Mouse (Mus musculus): Measurements from ENCODE around the gene Onecut3.

Gene Onecut3

GRCm38 (mm10) chr10:80494732-80495131 is at the start of gene Onecut3:
Gene Onecut3 (plus strand): TSS chr10:80494835.
- peak; percentile 48 for DNase-seq

- no peak for DNase-seq
These were observed 49.6 kb upstream of the Onecut3 start for GRCm38 (mm10) chr10:80445052-80445451.

DNA sequence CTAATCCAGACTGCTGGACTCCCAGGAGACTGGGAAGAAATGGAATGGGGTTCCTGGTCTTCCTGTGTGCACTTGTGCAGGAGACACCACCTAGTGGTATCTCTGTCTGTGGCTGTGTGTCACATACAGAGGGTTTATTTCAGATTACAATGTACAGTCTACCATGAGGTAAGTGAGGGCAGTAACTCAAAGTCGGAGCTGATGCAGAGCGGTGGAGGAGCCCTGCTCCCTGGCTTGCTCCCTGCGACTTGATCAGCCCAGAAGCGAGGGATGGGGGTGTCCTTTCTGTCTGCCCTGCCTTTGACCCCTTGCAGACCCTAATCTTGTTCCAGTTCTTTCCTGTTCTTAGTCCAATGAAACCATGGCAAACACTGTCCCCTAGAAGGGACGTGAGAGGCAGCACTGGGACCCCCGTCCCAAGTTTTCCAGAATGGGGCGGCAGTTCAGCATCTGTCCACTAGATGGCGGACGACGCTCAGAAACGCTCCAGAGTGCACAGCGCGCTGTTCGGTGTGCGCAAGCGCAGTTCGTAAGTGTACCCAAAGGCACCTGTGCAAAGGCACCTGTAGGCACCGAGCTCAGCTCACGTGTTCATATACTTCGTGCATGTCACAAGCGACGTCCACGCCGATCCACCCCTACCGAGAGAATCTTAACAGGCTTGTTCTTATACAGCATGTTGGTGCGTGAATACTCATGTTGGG is 48.6 kb upstream of the Onecut3 start:
- peak; percentile 83 for DNase-seq

GRCm38 (mm10) chr10:80450599-80450998 is 44.0 kb upstream of the Onecut3 start:
- DNase-seq: no peak

DNA sequence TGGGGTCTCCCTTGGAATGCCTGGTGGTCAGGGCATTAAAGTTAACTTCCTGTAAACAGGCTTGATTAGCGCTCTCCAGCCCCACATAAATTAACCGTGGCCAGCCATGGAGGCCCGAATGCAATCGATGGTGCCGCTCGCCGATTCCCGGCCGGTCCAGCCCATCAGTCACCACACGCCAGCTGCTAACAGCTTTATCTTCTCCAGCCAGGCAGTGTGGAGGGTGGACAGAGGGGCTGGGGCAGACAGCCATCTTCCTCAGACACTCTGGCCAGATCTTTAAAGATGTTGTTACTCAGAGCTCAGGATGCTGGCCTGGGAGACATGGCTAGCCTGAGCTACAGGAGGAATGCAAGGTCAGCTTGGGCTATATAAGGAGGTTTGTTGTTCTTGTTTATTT is 41.0 kb upstream of the Onecut3 start:
- DNase-seq: no peak

DNA sequence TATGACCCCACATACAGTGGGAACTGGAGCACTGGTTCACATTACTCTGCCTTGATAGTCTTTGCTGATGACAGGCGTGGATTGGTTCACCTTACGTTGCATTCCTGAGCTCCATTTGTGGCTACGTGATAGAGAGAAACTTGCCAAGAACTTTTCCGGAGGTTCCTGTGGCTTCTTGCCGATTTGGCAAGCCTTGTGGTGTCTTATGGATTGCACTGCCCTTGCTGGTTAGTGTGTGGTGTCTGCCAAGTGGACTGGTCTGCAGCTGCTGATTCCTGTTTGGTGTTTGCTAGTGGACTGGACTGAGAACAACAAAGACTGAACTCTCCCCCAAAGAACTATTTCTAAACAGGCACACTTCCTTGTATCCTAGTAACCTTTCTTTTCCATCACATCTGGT is 39.9 kb upstream of the Onecut3 start:
- no peak for DNase-seq

- DNase-seq: no peak
These were observed 38.9 kb upstream of the Onecut3 start for GRCm38 (mm10) chr10:80455697-80456096.

GRCm38 (mm10) chr10:80459236-80459635 is 35.4 kb upstream of the Onecut3 start:
- DNase-seq: no peak

DNA sequence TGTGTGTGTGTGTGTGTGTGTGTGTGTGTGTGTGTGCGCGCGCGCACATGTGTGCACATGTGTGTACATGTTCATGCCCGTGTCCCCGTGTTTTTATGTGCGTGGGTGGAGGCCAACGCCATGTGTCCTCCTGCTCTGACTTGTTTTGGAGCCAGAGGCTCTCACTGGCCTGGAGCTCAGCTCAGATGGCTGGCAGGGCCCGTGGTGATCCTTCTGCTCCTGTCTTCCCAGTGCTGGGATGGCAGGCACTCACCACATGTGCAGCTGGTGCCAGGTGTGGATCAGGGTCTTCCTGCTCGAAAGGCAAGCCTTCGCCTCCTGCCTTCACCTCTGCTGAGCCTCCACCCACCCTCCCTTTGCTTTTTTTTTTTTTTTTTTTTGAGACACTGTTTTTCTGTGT is 35.0 kb upstream of the Onecut3 start:
- DNase-seq: no peak

- DNase-seq: peak; percentile 72
These were observed 34.3 kb upstream of the Onecut3 start for GRCm38 (mm10) chr10:80460324-80460723.

DNA sequence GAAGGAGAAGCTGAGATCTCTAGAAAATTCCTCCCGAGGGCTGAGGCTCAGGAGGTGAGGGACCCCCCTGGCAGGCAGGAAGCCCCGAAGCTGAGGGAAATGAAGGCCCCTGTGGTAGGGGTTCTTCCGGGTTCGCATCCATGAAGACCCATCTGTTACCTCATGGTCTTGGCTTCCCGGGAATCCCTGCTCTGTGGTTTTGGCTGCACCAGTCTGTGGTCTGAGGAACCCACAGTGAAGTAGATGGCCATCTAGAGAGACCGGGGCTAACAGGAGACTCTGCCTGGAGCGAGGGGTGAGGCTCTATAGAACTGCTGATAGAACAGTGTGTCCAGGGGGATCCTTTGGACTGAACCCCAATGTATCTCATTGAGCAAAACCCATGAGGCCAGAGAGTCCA is 33.3 kb upstream of the Onecut3 start:
- DNase-seq: no peak

- DNase-seq: peak; percentile 61
These were observed 30.1 kb upstream of the Onecut3 start for GRCm38 (mm10) chr10:80464381-80465035.

DNA sequence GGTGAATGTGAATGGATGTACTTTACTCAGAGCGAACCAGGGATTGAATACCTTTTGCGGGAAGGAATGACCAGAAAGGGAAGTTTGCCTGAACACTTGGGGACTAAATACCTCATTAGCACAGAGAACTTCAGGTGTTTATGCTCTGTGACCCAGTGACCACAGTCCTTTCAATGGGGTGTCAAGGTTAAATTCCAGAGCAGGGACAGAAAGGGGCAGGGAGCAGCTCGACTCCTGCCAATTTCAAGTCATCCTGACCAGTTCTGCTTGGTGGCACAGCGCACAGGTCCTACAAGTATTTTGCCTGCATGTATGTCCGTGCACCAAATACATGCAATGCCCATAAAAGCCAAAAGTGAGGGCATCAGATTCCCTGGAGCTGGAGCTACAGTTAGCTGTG is 29.6 kb upstream of the Onecut3 start:
- DNase-seq: no peak

DNA sequence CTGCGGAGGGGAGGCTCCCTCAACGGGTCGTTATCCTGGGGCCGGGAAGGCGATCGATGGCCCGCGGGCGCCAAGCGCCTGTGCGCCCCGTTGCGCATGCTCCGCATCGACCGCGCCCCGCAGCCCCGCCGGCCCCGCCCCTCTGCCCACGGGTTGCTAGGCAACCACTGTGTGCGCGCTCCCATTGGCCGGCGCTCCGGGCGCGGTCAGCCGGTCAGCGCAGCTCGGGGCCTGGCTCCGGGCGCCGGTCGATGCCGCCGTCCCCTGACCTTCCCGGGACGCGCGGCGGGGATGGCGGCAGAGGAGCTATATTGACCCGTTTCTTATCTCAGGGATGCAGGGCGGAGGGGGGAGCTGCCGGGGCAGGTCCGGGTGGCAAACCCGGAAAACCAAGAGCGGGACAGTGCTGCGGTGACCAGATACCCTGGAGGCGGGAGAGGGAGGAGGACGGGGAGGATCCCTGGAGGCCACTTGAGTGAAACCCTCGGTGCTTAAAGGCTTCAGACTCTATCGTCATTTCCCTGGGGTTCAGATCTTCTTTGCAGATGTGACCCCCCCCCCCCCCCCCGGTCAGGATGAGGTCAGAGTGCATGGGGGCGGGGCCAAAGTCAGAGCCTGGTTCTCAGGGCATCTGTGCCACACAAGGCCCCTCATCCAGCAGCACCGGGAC is 19.2 kb upstream of the Onecut3 start:
- peak; percentile 88 for DNase-seq

DNA sequence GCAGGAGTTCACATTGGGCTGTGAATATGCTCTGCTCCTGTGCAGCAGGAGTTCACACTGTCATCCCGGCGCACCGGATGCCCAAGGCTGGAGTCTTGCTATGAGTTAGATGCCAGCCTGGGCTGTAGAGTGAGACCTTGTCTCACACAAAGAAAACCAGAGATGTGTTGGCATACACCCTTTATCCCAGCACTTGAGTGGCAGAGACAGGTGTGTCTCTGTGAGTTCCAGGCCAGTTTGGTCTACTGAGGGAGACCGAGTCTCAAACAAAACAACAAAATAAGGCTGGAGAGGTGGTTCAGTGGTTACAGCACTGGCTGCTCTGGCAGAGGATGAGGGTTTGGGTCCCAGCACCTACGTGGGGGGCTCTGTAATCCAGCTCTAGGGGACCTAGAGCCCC is 16.1 kb upstream of the Onecut3 start:
- no peak for DNase-seq

GRCm38 (mm10) chr10:80481002-80481401 is 13.6 kb upstream of the Onecut3 start:
- DNase-seq: no peak

DNA sequence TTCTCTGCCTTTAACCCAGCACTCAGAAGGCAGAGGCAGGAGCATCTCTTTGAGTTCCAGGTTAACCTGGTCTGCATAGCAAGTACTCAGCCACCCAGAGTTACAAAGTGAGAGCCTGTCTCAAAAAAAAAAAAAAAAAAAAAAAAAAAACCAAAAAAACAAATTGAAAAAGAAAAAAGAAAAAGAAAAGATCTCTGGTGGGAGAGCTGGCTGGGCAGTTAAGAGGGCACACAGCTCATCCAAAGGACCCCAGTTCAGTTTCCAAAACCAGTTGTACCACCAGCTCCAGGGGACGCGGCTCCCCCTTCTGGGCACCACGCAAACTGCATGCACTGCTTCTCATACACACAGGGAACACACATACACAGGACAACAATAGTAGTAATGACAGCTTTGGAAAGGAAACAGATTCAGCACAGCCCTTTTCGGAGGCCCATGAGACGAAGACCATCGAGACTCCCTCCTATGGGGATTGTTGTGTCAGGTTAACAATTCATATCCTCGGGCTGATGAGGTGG is 7.7 kb upstream of the Onecut3 start:
- DNase-seq: no peak

- peak; percentile 64 for DNase-seq
These were observed 4.6 kb upstream of the Onecut3 start for GRCm38 (mm10) chr10:80490051-80490450.

DNA sequence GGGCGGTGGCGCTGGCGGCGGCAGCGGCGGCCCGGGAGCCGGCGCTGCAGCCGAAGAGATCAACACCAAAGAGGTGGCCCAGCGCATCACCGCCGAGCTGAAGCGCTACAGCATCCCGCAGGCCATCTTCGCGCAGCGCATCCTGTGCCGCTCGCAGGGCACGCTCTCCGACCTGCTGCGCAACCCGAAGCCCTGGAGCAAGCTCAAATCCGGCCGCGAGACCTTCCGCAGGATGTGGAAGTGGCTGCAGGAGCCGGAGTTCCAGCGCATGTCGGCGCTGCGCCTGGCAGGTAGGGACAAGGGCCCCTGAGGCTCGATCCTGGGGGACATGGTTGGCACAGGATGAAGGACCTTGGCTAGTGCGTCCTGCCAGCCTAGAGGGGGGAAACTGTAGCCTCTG is 1.3 kb downstream of the Onecut3 start:
- no peak for DNase-seq

DNA sequence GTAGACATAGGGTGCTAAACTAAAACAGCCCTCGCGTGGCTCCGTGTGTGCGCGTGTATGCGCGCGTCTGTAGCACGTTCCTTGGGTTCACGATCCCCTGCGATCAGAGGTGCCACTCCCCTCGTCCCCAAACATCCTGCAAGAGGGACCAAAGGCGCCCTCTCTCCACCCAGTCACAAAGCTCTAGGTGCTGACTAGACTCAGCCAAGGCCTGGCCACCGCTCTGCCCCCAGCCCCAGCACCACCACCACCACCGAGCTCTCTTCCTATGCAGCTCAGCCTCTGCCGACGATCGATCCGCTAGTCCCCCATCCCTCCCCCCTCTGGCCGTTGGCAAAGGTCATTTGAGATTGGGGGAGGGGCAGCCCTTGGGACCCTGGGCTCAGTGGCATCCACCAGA is 1.8 kb downstream of the Onecut3 start:
- DNase-seq: no peak

- no peak for DNase-seq
These were observed 7.7 kb downstream of the Onecut3 start for GRCm38 (mm10) chr10:80502291-80502690.

- no peak for DNase-seq
These were observed 8.2 kb downstream of the Onecut3 start for GRCm38 (mm10) chr10:80502819-80503314.

- no peak for DNase-seq
These were observed 9.1 kb downstream of the Onecut3 start for GRCm38 (mm10) chr10:80503599-80504220.

All from kidney, adult 18-20 months (tissue).